Mouse (Mus musculus) 3T3-L1 (cell line): Measurements from ENCODE around the gene Hebp2.

Experiments
- DNase-seq: peaks from one replicate; pipeline ENCODE4 v3.0.0-alpha.2; 2015; ENCODE audit warnings: low read depth, low spot score

Hebp2 gene

GRCm38 (mm10) chr10:18510663-18511062 lies 35.2 kb downstream of the Hebp2 start:
- no peak for DNase-seq

- no peak for DNase-seq
Measured at GRCm38 (mm10) chr10:18508586-18508985, 37.3 kb downstream of the Hebp2 start.

- no peak for DNase-seq
Measured at GRCm38 (mm10) chr10:18507869-18508473, 37.9 kb downstream of the Hebp2 start.

- DNase-seq: peak; percentile 39
Measured at GRCm38 (mm10) chr10:18506501-18506946, 39.4 kb downstream of the Hebp2 start.

- DNase-seq: no peak
Measured at GRCm38 (mm10) chr10:18505690-18506089, 40.2 kb downstream of the Hebp2 start.

- DNase-seq: no peak
Measured at GRCm38 (mm10) chr10:18501997-18502396, 43.9 kb downstream of the Hebp2 start.

GRCm38 (mm10) chr10:18497066-18497465 lies 48.8 kb downstream of the Hebp2 start:
- no peak for DNase-seq

- no peak for DNase-seq
Measured at GRCm38 (mm10) chr10:18494249-18494648, 51.6 kb downstream of the Hebp2 start.

- no peak for DNase-seq
Measured at GRCm38 (mm10) chr10:18493010-18493894, 52.6 kb downstream of the Hebp2 start.

- DNase-seq: no peak
Measured at GRCm38 (mm10) chr10:18491952-18492351, 53.9 kb downstream of the Hebp2 start.

- no peak for DNase-seq
Measured at GRCm38 (mm10) chr10:18489936-18490335, 55.9 kb downstream of the Hebp2 start.
